Mouse (Mus musculus) cerebellum, adult 8-10 months (tissue): Measurements from ENCODE around the gene Zfp385b.
"Not testable (repeated sequence)": the region's sequence is repeated elsewhere in the genome, so short reads cannot be mapped to it uniquely, and the experiment has no call there.

Experiments used
- DNase-seq: peaks from one replicate; pipeline ENCODE4 v3.0.0; 2022

The Zfp385b gene

DNA sequence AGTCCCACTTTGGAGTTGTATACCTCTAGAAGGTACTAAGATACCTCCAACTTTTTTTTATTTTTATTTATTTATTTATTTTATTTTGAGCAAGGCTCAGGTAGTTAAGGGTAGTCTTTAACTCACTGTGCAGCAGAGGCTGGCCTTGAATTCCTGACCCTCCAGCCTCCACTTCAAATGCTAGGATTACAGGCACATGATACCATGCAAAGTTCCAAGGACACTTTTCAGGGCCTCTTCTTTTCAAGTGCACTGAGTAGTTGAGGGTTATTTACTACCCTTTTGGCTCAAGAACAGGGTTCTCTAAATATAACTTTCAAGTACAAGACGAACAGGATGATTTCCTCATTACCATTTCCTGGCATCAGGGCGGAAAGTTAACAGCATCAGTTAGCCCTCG lies 365.7 kb downstream of the Zfp385b start:
- DNase-seq = no peak

DNA sequence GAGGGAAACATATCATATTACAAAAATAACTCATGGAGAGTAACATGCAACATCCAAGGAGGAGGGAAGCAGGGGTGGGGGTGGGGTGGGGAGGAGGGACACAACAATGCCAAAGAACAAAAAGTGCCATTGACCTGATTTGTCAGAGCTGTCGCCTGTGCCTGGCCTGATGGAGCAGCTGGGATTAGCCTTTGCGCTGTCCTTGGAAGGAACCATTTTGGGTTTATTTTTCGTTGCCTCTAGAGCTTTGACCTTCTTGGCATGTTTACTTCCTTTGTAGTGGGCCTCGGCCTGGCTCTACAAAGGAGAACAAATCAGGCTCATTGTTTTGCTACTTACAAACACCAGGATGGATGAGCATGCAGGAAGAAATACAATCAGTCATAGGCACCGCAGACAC lies 369.4 kb downstream of the Zfp385b start:
- not testable (repeated sequence) for DNase-seq

- no peak for DNase-seq
These were observed 370.4 kb downstream of the Zfp385b start for GRCm38 (mm10) chr2:77448951-77449480.

DNA sequence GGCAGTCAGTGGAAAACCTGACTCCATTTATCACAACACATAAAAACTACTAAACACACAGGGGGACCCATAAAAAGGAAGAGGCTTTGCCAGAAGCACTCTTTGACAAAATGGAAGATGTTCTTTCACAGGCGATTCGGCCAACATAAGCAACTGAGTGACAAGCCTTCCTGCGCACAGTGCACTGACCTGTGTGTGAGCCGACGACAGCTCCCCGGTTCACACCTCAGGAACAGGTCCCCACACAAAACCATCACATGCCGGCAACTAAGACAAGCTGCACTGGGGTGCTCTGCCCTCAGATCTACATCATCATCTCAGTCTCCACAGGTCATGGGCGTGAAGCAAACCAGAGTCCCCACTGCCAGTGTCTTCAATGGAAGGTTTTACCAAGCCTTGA lies 375.2 kb downstream of the Zfp385b start:
- DNase-seq = no peak

DNA sequence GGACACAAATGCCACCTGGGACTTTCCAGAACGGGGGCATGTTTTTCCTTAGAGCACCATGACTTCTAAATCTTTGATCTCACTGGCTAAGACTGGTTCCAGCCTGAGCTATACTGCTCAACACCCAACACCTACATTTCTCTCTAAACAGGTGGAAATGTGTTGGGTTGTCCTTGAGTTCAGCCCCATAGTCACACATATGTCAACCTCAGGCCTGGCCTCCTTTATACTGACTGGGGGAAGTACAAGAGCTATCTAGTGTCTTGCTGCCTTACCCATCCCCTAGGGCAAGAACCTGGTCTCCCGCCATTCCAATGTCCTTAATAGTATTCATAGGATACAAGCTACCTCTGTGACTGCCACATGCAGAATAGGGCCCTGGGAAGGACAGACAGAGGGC lies 378.8 kb downstream of the Zfp385b start:
- DNase-seq = no peak

DNA sequence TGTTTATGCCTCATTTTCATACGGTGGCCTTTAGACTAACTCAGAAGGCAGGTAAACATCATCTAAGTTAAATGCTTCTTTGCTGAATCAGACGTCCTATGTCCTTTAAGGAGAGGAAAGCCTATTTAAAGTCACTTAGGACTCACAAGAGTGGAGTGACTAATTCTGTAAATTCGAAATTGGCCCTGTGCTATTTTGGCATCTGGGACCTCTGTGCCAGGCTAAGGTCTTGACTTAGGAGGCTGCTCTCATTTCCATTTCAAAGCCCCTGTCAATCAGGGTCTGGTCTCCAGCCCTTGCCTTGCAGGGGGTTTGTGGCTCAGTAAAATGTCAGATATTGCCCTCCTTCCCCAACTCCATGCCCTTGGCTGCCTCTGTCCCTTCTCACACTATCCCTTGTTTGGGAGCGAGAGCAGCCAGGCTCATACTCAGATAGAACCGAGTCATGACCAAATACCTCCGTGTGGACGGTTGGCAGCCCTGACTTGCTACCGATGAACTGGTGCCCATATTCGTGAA lies 383.1 kb downstream of the Zfp385b start:
- DNase-seq = no peak

- no peak for DNase-seq
These were observed 400.0 kb downstream of the Zfp385b start for GRCm38 (mm10) chr2:77419476-77419875.

- DNase-seq = no peak
These were observed 401.4 kb downstream of the Zfp385b start for GRCm38 (mm10) chr2:77418078-77418477.

DNA sequence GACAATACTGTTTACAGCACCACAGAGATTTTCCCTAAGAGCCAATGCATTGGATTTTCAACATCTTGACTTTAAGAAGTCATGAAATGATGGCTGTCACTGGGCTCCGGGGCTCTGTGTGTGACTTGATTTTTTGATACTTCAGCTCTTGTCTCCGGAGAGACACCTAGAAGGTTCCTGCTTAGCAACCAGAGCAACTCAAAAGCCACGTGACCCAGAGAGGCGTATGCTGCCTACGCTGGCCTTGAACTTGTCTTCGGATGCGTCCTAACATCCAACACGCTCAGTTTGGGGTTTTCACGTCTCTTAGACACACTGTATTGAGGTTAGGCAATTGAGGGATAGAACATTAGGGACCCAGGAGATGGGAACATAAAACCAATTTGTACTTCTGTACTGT lies 407.3 kb downstream of the Zfp385b start:
- no peak for DNase-seq

- no peak for DNase-seq
These were observed 407.8 kb downstream of the Zfp385b start for GRCm38 (mm10) chr2:77411612-77412011.

GRCm38 (mm10) chr2:77409521-77410135 lies 409.8 kb downstream of the Zfp385b start:
- no peak for DNase-seq

DNA sequence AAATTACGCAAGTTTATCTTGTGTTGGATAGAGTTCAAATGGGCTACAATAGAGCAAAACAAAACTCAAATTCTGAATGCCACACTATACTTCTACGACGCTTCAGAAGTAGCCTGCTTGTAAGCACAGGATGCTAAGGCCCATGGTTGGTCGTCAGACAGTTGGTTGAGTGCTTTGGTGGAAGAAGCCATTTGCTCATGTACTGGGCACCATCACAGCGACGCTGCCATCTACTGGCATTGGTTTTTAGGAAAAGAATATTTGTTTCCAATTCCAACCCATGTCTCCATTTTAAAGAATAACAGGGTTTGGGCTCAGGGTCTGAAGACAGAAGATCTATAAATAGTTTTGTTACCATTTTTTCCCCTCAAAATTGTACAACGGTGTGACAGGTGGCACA lies 410.5 kb downstream of the Zfp385b start:
- DNase-seq = no peak

GRCm38 (mm10) chr2:77402329-77402728 lies 417.1 kb downstream of the Zfp385b start:
- no peak for DNase-seq

DNA sequence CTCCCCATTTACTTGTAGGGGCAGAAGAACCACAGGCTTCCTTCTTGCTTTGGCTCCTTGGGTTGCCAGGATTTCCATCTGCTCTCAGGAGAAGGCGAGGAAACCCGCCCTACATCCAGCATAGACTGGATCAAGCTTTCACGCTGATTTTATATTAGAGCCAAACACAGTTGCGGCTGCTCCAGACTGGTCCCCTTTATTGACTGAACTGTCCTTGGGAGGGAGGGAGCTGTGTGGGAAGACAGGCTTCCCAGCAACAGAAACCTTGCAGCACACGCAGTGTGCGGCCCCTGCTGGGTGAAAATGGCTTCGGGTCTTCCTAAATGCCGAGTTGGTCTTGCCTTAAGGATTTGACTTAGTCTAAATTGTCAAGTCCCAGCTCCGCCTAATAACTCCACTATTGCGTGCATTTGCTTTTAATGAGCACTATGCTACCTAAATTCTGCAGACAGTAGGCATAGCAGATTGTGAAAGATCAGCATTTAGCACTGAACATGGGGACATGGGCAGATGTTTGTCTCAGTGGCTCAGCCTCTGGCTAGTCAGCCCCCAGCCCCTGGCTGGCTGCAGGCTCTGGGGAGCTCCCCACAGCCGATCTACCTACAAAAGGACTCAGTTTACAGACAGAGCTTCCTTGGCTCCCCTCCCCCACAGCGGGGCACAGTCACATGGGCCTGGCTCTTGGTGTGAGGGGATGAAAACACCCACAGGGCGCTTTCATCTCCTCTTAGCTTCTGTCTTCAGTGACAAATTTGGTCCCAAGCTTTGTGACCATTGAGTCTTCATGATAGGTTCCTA lies 417.8 kb downstream of the Zfp385b start:
- peak; percentile 23 for DNase-seq

- no peak for DNase-seq
These were observed 425.6 kb downstream of the Zfp385b start for GRCm38 (mm10) chr2:77393881-77394280.

GRCm38 (mm10) chr2:77388186-77388585 lies 431.3 kb downstream of the Zfp385b start:
- no peak for DNase-seq

DNA sequence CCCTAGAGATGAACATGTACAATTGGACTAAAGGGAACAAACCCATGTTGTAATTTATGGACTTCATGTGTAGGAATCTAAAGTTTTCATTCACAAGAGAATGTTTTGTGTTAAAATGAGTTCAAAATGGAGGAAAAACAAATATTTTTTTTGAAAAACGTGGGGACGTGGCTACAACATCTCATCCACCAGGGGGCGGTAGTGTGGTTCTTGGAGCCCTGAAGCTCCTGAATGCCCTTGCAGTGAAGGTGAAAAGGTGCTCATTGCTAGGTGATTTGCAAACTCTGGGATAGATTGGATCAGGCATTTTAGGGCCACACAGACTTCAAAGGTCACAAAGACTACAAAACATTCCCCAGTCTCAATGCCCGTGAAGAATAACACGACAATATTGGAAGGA lies 432.9 kb downstream of the Zfp385b start:
- peak; percentile 74 for DNase-seq

DNA sequence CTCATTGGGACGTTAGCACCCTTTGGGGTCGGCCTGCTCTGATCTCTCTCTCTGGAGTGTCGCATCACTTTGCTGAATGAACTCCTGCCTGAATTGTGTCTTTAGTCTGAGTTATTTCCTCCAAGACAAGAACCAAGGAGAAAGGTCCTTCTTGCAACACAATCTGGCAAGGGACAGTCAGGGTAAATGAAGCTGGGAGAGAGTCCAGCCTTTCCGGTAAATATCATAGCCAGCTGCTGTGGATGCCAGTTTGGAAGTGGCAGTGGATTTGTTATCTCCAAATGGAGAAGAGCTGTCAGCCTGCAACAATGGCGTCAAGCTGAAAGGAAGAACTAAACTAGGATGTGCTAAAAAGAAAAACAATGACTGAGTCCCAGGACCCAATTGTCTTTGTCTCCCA lies 436.7 kb downstream of the Zfp385b start:
- no peak for DNase-seq

GRCm38 (mm10) chr2:77379907-77380306 lies 439.5 kb downstream of the Zfp385b start:
- no peak for DNase-seq

GRCm38 (mm10) chr2:77379332-77379731 lies 440.1 kb downstream of the Zfp385b start:
- no peak for DNase-seq

DNA sequence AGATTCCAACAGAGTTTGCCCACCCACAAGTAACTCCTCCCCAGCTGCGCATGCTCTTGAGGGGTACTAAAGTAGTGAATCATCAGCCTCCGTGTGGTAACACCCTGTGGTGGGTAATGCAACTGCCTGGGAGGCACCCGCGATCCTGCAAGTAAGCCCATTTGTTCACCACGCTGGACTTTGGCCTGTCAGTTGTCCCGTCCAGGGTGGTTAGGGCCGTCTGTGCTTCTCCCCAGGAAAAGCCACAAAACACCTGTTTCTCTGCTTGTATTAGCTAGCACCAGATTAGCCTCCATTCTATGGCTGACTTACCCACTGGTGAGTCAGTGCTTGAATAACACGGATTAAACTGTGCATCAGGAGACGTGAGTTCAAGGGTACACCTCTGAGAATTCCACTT lies 442.6 kb downstream of the Zfp385b start:
- no peak for DNase-seq

GRCm38 (mm10) chr2:77375155-77375554 lies 444.3 kb downstream of the Zfp385b start:
- DNase-seq = no peak

DNA sequence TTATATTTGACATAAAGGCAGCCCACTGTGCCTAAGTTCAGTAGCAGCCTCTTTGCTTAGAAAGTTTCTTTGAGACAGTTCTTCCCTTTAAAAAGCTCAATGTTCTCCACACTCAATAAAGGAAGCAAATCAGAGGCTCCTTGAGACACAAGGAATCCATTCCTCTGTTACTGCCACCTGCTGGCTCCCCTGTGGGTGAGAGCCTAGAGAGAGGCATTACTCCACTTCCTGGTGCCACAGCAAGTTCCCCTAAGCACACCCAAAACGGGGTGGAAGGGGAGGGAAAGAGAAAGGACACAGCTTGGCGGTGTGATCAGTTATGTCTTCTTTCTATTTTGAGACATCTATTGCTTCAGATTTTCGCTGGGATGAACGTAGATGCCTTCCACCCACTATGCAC lies 450.3 kb downstream of the Zfp385b start:
- DNase-seq = no peak
